Mouse (Mus musculus): ENCODE data around the gene Myog.
"Not testable (repeated sequence)": the region's sequence is repeated elsewhere in the genome, so short reads cannot be mapped to it uniquely, and the experiment has no call there.

Gene Myog

GRCm38 (mm10) chr1:134289598-134290099 is at the start of gene Myog:
Myog (plus strand) TSS chr1:134289989.
- DNase-seq (ENCODE audit: low spot score in 2 of 2) = no peak

GRCm38 (mm10) chr1:134240701-134241100 is 49.1 kb upstream of the Myog start:
- DNase-seq (ENCODE audit: low spot score in 2 of 2) = no peak

GRCm38 (mm10) chr1:134241298-134241697 is 48.5 kb upstream of the Myog start:
- no peak for DNase-seq (ENCODE audit: low spot score in 2 of 2)

- DNase-seq (ENCODE audit: low spot score in 2 of 2) = no peak
Measured at GRCm38 (mm10) chr1:134242286-134242685, 47.5 kb upstream of the Myog start.

- no peak for DNase-seq (ENCODE audit: low spot score in 2 of 2)
Measured at GRCm38 (mm10) chr1:134243505-134243904, 46.3 kb upstream of the Myog start.

- peak; percentile 62 to 77 for DNase-seq (ENCODE audit: low spot score in 2 of 2)
Measured at GRCm38 (mm10) chr1:134243948-134244914, 45.6 kb upstream of the Myog start.

DNA sequence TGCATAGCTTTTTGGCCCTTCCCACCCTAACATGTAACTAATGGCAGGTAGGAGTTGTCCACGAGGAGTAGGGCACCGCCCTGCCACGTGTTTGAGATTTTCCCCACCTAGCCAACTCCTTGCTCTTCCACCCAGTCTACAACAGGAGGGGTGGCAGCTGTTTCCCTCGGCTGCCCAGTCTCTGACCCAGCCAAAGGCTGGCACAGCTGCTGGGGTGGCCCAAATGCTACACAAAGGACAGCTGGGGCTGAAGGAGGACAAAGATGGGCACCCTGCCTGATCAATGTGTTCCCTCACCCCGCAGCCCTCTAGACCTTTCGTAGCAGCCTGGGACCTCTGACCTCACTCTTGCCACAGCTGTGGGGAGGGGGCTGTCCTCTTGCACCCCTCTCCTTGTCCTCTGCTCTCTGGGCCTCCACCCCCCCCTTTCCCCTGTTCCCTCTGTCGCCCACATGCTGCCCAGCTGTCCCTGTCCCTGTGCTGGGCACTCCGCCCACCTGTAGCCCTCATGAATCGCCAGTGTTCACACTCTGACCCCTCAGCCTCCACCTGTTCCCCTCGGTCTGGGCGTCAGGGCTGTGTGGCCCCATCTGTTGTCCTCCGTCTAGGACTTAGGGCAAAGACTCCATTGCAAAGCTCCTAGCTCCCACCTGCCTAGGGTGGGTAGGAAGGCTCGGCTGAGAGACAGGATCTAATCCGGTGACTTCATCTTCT is 44.6 kb upstream of the Myog start:
- no peak for DNase-seq (ENCODE audit: low spot score in 2 of 2)

GRCm38 (mm10) chr1:134246590-134246989 is 43.2 kb upstream of the Myog start:
- DNase-seq (ENCODE audit: low spot score in 2 of 2) = no peak

- not testable (repeated sequence) for DNase-seq (ENCODE audit: low spot score in 2 of 2)
Measured at GRCm38 (mm10) chr1:134249681-134250080, 40.1 kb upstream of the Myog start.

- no peak for DNase-seq (ENCODE audit: low spot score in 2 of 2)
Measured at GRCm38 (mm10) chr1:134264341-134264740, 25.4 kb upstream of the Myog start.

GRCm38 (mm10) chr1:134265797-134266196 is 24.0 kb upstream of the Myog start:
- DNase-seq (ENCODE audit: low spot score in 2 of 2) = no peak

DNA sequence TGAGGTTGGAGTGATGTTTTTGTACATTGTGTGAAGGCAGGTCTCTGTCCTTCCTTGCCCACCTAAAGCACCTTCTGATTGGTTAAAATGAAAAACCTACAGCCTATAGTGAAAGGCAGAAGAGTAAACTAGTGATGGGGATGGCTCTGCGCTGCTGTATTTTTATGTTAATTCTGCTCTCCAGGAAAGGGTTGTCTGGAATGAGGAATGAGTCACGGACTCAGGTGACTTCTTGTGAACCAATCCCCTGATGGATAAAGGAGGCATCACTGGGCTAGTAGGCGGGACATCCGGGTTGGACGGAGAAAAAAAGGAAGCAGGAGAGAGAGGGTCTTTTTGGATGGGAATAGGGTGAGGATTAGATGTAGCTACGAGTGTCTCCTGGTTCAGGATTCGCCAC is 19.8 kb upstream of the Myog start:
- no peak for DNase-seq (ENCODE audit: low spot score in 2 of 2)

DNA sequence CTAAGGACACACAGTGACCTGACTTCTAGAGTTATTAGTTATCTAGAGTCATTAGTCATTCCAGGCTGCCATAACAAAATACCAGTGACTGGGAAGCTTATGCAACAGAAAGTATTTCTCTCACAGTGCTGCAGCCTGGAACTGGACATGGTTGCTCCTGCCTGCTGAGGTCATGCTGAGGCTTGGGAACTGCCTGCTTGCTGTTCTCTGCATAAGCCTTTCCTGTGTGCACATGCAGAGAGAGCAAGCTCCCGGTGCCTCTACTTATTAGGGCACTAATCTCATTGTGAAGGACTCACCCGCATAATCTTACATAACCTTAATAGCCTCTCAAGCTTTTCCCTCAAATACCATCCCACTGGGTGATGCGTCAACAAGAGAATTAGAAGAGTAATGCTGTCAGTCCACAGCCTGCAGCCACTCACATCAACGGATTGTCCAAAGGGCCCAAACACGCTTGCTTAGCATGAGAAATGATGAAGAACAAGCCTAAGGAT is 17.0 kb upstream of the Myog start:
- DNase-seq (ENCODE audit: low spot score in 2 of 2) = no peak

- no peak for DNase-seq (ENCODE audit: low spot score in 2 of 2)
Measured at GRCm38 (mm10) chr1:134273493-134274395, 16.0 kb upstream of the Myog start.

DNA sequence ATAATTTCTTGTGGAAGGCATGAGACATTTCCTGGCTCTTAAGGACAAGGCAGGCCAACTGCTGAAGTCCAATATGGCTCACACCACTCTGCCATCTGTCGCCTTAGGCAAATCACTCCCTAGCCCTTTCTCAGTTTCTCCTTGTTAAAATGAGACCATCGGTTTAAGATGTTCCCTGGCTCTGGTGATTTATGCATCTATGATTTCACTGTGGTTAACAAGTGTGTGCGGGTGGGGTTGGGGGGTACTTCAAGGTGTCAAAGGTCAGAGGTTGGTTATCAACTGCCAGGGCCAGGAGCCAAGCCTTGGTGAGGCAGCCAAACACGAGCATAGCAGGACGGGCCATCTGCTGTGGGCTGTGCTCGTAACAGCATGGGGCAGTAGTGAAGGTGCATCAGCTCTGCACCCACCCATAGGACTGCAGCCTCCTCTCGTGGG is 15.3 kb upstream of the Myog start:
- DNase-seq (ENCODE audit: low spot score in 2 of 2) = no peak

- DNase-seq (ENCODE audit: low spot score in 2 of 2) = no peak
Measured at GRCm38 (mm10) chr1:134275616-134276464, 13.9 kb upstream of the Myog start.

DNA sequence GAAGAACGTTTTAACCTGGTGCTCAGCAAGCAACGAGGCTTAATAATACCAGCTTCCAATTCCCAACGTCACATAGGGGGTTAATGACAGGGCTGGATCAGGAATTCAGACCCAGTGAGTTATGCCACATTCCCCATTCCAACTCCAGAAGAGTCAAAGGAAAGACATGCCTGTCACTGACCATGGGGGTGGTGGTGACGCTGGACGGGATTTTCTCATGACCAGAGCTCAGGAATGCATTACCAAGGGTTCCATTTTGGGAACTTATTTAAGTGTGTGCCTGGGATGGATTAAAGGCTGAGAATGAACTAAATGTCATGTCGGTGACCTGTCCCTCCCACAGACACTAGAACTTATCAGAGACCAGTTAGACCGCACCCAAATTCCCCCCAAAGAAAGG is 13.0 kb upstream of the Myog start:
- DNase-seq (ENCODE audit: low spot score in 2 of 2) = no peak

DNA sequence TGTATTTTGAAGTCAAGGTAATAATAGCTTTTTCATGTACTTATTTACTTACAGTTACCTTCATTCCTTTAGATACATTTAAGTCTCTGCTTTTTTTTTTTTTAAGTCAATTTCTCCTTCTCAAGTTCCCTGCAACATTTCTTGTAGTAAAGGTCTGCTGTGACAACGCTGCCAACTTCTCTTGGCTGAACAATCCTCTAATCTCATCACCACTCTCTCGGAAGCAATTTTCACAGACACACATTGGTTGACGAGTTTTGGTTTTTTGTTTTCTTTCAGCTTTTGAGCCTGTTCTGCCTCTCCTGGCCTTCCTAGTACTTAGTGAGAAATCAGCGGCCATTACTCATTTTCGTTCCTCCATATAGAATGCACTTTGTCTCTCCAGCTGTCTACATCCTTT is 9.6 kb upstream of the Myog start:
- DNase-seq (ENCODE audit: low spot score in 2 of 2) = no peak

GRCm38 (mm10) chr1:134281563-134281962 is 8.2 kb upstream of the Myog start:
- DNase-seq (ENCODE audit: low spot score in 2 of 2) = no peak

DNA sequence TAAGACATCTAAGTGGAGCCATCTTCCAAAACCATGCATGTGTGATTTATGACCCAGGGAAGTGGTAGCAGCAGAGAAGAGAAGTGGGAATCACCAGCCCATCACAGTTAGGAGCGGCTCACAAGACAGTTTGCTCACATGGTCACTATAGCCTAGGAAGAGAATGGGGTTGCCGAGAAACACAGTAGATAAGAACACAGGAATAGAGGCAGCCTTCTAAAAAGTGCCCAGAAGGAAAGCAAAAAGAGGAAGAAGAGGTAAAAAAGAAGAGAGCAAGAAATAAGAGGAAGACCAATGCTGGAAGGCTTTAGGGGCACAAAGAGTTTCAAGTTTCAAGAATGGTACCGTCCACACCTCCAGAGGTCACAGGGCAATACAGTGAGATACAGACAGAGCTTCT is 7.4 kb upstream of the Myog start:
- DNase-seq (ENCODE audit: low spot score in 2 of 2) = no peak
